Mouse (Mus musculus): ENCODE measurements at regions not wholly inside any gene's neighbourhood (a gene's known extent, or its start where the extent isn't known, plus 50 kb on each side); places are given as distances from the start of the nearest gene placed in this dataset.

- no peak overlapping the region for H3K4me2 ChIP-seq (replicated peaks; ENCODE audit: low read depth, low read length)
- no peak overlapping the region for H3K9ac ChIP-seq (ENCODE audit: low read depth, low read length)
- no peak overlapping the region for H3K4me3 ChIP-seq (ENCODE audit: low read length)
- no peaks in the 10 kb centered on the region for H3K9me3 ChIP-seq (ENCODE audit: control insufficient read depth, low read length)
- no peaks in the 10 kb centered on the region for H3K36me3 ChIP-seq (ENCODE audit: control insufficient read depth, insufficient read depth, low read length)
- ATAC-seq (ENCODE audit: low FRiP score, low TSS enrichment): no peak
- H3K27ac ChIP-seq (ENCODE audit: low read depth, low read length): no peak overlapping the region
- H3K27me3 ChIP-seq (ENCODE audit: control insufficient read depth, insufficient read depth, low read length): no peaks in the 10 kb centered on the region
- peaks cover 9% of the 10 kb centered on the region; the same call in 1 of the 2 replicates for H3K4me1 ChIP-seq (ENCODE audit: control insufficient read depth, insufficient read depth, low read length)
- 78% methylated on average over 11 of the region's 11 CpGs for WGBS
Observed at GRCm38 (mm10) chr6:117569576-117570326, 271.2 kb upstream of the Zfp637 start.

DNA sequence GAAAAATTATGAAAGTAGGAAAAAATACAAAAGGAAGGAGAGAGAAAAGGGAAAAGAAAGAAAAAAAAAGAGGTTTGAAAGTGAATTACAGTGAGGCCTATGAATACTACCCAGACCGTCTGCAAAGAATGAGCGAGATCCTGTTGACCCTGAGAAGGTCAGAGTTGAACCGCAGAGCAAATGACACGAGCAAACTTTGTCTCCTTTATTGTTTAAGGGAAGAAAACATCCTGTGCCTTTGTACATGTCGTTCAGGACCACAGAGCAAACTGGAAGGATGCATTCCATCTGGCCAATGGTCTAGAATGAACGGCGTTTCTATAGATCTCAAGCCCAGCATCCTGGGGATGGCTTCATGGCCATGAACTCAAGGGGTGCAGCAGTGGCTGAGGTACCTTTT is 270.6 kb upstream of the Zfp637 start:
- Histone ChIP-seq H3K4me3 (ENCODE audit: low read length) (no peak overlapping the region), H3K9ac (ENCODE audit: low read depth, low read length) (no peak overlapping the region), H3K27me3 (ENCODE audit: control insufficient read depth, insufficient read depth, low read length) (no peaks in the 10 kb centered on the region), H3K4me2 (replicated peaks; ENCODE audit: low read depth, low read length) (no peak overlapping the region), H3K4me1 (ENCODE audit: control insufficient read depth, insufficient read depth, low read length) (peaks cover 9% of the 10 kb centered on the region; the same call in 1 of the 2 replicates), H3K27ac (ENCODE audit: low read depth, low read length) (no peak overlapping the region), H3K36me3 (ENCODE audit: control insufficient read depth, insufficient read depth, low read length) (no peaks in the 10 kb centered on the region), H3K9me3 (ENCODE audit: control insufficient read depth, low read length) (no peaks in the 10 kb centered on the region)
- 12% methylated on average over 7 of the region's 7 CpGs for WGBS
- 0 out of 2 replicates have a peak, but pooled peaks have one; percentile 26 for ATAC-seq (ENCODE audit: low FRiP score, low TSS enrichment)

- H3K27ac ChIP-seq (ENCODE audit: low read depth, low read length): no peak overlapping the region
- H3K9ac ChIP-seq (ENCODE audit: low read depth, low read length): no peak overlapping the region
- no peaks in the 10 kb centered on the region for H3K27me3 ChIP-seq (ENCODE audit: control insufficient read depth, insufficient read depth, low read length)
- no peaks in the 10 kb centered on the region for H3K36me3 ChIP-seq (ENCODE audit: control insufficient read depth, insufficient read depth, low read length)
- ATAC-seq (ENCODE audit: low FRiP score, low TSS enrichment): no peak
- peaks cover 9% of the 10 kb centered on the region; the same call in 1 of the 2 replicates for H3K4me1 ChIP-seq (ENCODE audit: control insufficient read depth, insufficient read depth, low read length)
- H3K9me3 ChIP-seq (ENCODE audit: control insufficient read depth, low read length): no peaks in the 10 kb centered on the region
- WGBS: 82% methylated on average over 4 of the region's 4 CpGs
- H3K4me2 ChIP-seq (replicated peaks; ENCODE audit: low read depth, low read length): no peak overlapping the region
- H3K4me3 ChIP-seq (ENCODE audit: low read length): no peak overlapping the region
Observed at GRCm38 (mm10) chr6:117570791-117571190, 270.2 kb upstream of the Zfp637 start.

DNA sequence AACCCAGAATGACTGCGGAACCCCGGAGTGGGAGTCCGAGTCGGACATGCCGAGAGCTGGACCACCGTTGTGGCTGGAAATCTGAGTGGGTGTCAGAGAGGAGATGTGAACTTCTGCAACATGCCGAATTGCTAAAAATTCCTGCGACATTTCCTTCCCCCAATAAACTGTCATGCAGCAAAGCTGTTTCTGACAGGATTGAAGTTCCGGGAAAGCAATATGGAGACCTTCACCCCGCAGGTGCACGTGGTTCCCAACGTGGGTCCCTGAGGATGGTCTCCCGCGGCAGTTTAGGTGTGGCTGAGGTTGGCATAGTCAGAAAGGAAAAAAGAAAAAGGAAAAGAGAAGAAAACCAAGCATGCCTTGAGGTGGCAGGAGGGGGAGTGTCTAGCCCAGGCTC is 269.0 kb upstream of the Zfp637 start:
- H3K27me3 ChIP-seq (ENCODE audit: control insufficient read depth, insufficient read depth, low read length): no peaks in the 10 kb centered on the region
- no peaks in the 10 kb centered on the region for H3K9me3 ChIP-seq (ENCODE audit: control insufficient read depth, low read length)
- no peak overlapping the region for H3K4me2 ChIP-seq (replicated peaks; ENCODE audit: low read depth, low read length)
- no peak for ATAC-seq (ENCODE audit: low FRiP score, low TSS enrichment)
- H3K9ac ChIP-seq (ENCODE audit: low read depth, low read length): no peak overlapping the region
- no peaks in the 10 kb centered on the region for H3K36me3 ChIP-seq (ENCODE audit: control insufficient read depth, insufficient read depth, low read length)
- WGBS: 91% methylated on average over 14 of the region's 14 CpGs
- H3K27ac ChIP-seq (ENCODE audit: low read depth, low read length): no peak overlapping the region
- H3K4me1 ChIP-seq (ENCODE audit: control insufficient read depth, insufficient read depth, low read length): 0 out of 2 replicates have a peak, but pooled peaks cover 5% of the 10 kb centered on the region
- no peak overlapping the region for H3K4me3 ChIP-seq (ENCODE audit: low read length)

GRCm38 (mm10) chr6:117573371-117573770 is 267.6 kb upstream of the Zfp637 start:
- Histone ChIP-seq H3K4me1 (ENCODE audit: control insufficient read depth, insufficient read depth, low read length) (0 out of 2 replicates have a peak, but pooled peaks cover 5% of the 10 kb centered on the region), H3K9me3 (ENCODE audit: control insufficient read depth, low read length) (no peaks in the 10 kb centered on the region), H3K27me3 (ENCODE audit: control insufficient read depth, insufficient read depth, low read length) (no peaks in the 10 kb centered on the region), H3K4me2 (replicated peaks; ENCODE audit: low read depth, low read length) (no peak overlapping the region), H3K4me3 (ENCODE audit: low read length) (no peak overlapping the region), H3K27ac (ENCODE audit: low read depth, low read length) (no peak overlapping the region), H3K36me3 (ENCODE audit: control insufficient read depth, insufficient read depth, low read length) (no peaks in the 10 kb centered on the region), H3K9ac (ENCODE audit: low read depth, low read length) (no peak overlapping the region)
- 95% methylated on average over 8 of the region's 8 CpGs for WGBS
- ATAC-seq (ENCODE audit: low FRiP score, low TSS enrichment): no peak

- Histone ChIP-seq H3K4me2 (replicated peaks; ENCODE audit: low read depth, low read length) (no peak overlapping the region), H3K27ac (ENCODE audit: low read depth, low read length) (no peak overlapping the region), H3K4me3 (ENCODE audit: low read length) (no peak overlapping the region), H3K27me3 (ENCODE audit: control insufficient read depth, insufficient read depth, low read length) (no peaks in the 10 kb centered on the region), H3K9ac (ENCODE audit: low read depth, low read length) (no peak overlapping the region), H3K4me1 (ENCODE audit: control insufficient read depth, insufficient read depth, low read length) (0 out of 2 replicates have a peak, but pooled peaks cover 5% of the 10 kb centered on the region), H3K36me3 (ENCODE audit: control insufficient read depth, insufficient read depth, low read length) (no peaks in the 10 kb centered on the region), H3K9me3 (ENCODE audit: control insufficient read depth, low read length) (no peaks in the 10 kb centered on the region)
- WGBS: 84% methylated on average over 10 of the region's 10 CpGs
- ATAC-seq (ENCODE audit: low FRiP score, low TSS enrichment): no peak
Observed at GRCm38 (mm10) chr6:117574146-117574545, 266.8 kb upstream of the Zfp637 start.

- no peaks in the 10 kb centered on the region for H3K9me3 ChIP-seq (ENCODE audit: control insufficient read depth, low read length)
- ATAC-seq (ENCODE audit: low FRiP score, low TSS enrichment): no peak
- 70% methylated on average over 5 of the region's 5 CpGs for WGBS
- 0 out of 2 replicates have a peak, but pooled peaks cover 3% of the 10 kb centered on the region for H3K4me1 ChIP-seq (ENCODE audit: control insufficient read depth, insufficient read depth, low read length)
- H3K9ac ChIP-seq (ENCODE audit: low read depth, low read length): no peak overlapping the region
- H3K27ac ChIP-seq (ENCODE audit: low read depth, low read length): no peak overlapping the region
- H3K4me2 ChIP-seq (replicated peaks; ENCODE audit: low read depth, low read length): no peak overlapping the region
- H3K4me3 ChIP-seq (ENCODE audit: low read length): no peak overlapping the region
- H3K36me3 ChIP-seq (ENCODE audit: control insufficient read depth, insufficient read depth, low read length): no peaks in the 10 kb centered on the region
- H3K27me3 ChIP-seq (ENCODE audit: control insufficient read depth, insufficient read depth, low read length): no peaks in the 10 kb centered on the region
Observed at GRCm38 (mm10) chr6:117575057-117575456, 265.9 kb upstream of the Zfp637 start.

DNA sequence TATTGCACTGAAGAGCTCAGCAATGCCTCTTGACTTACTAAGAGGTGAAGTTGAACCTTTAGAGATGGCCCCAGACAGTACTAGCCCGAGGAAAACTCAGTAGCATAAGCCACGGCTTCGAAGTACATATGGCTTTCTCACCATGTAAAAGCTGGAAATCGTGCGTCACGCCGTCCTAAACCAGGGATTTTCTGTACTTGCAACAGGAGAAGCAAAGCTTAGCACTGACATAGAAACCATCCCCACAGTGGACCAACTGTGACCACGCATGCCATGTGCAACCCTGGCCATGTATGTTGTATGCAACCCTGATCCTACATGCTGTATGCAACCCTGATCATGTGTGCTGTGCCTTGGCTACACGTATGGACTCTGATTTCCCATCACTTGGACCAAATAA is 265.0 kb upstream of the Zfp637 start:
- Histone ChIP-seq H3K27ac (ENCODE audit: low read depth, low read length) (no peak overlapping the region), H3K9me3 (ENCODE audit: control insufficient read depth, low read length) (no peaks in the 10 kb centered on the region), H3K4me1 (ENCODE audit: control insufficient read depth, insufficient read depth, low read length) (no peaks in the 10 kb centered on the region), H3K27me3 (ENCODE audit: control insufficient read depth, insufficient read depth, low read length) (no peaks in the 10 kb centered on the region), H3K4me2 (replicated peaks; ENCODE audit: low read depth, low read length) (no peak overlapping the region), H3K9ac (ENCODE audit: low read depth, low read length) (no peak overlapping the region), H3K36me3 (ENCODE audit: control insufficient read depth, insufficient read depth, low read length) (no peaks in the 10 kb centered on the region), H3K4me3 (ENCODE audit: low read length) (no peak overlapping the region)
- WGBS: 88% methylated on average over 9 of the region's 9 CpGs
- ATAC-seq (ENCODE audit: low FRiP score, low TSS enrichment): no peak

Measured in kidney, embryonic 14.5 days (tissue).